Mouse (Mus musculus) midbrain, embryonic 11.5 days (tissue): Measurements from ENCODE around the gene Flrt1. TPM values are rescaled to one million over a fixed set of nuclear protein-coding genes. Genes with fewer than 3 reads are reported as not detected.
A peak's percentile ranks its signal among the peaks of the same experiment; 100 is the strongest.
"Not testable (repeated sequence)": the region's sequence is repeated elsewhere in the genome, so short reads cannot be mapped to it uniquely, and the experiment has no call there.

Experiments
- ATAC-seq: fragments of 200-750 bp; cut with Nextera tagmentation; 2 replicates; pipeline ENCODE4 v1.8.0; 2017; ENCODE audit warnings: moderate TSS enrichment, moderate library complexity; ENCODE audit not compliant: low FRiP score
- DNase-seq: peaks from one replicate; pipeline ENCODE4 v3.0.0; 2015; ENCODE audit warnings: low spot score; ENCODE audit errors: missing footprints
- H3K27ac ChIP-seq: fragments of 300-500 bp; sonication (generic); 2 replicates; pipeline ENCODE4 v1.5.1; 2014; ENCODE audit warnings: low read depth, low read length
- H3K27me3 ChIP-seq: fragments of 300-500 bp; sonication (generic); 2 replicates; pipeline ENCODE4 v1.6.1; 2014; ENCODE audit warnings: mild to moderate bottlenecking, low read length, moderate library complexity, mixed read lengths; ENCODE audit not compliant: control insufficient read depth, insufficient read depth
- H3K36me3 ChIP-seq: fragments of 300-500 bp; sonication (generic); 2 replicates; pipeline ENCODE4 v1.6.1; 2014; ENCODE audit warnings: mild to moderate bottlenecking, low read length, moderate library complexity, mixed read lengths; ENCODE audit not compliant: control insufficient read depth, insufficient read depth
- H3K4me1 ChIP-seq: fragments of 300-500 bp; sonication (generic); 2 replicates; pipeline ENCODE4 v1.6.1; 2014; ENCODE audit warnings: low read length; ENCODE audit not compliant: control insufficient read depth, insufficient read depth
- H3K4me2 ChIP-seq: fragments of 300-500 bp; sonication (generic); 2 replicates; pipeline ENCODE4 v1.6.1; 2014; ENCODE audit warnings: mild to moderate bottlenecking, moderate library complexity
- H3K4me3 ChIP-seq: fragments of 300-500 bp; sonication (generic); 2 replicates; pipeline ENCODE4 v1.5.1; 2014; ENCODE audit warnings: low read depth, low read length
- H3K9ac ChIP-seq: fragments of 300-500 bp; sonication (generic); 2 replicates; pipeline ENCODE4 v1.6.1; 2014; ENCODE audit warnings: low read length
- H3K9me3 ChIP-seq: fragments of 300-500 bp; sonication (generic); 2 replicates; pipeline ENCODE4 v1.6.1; 2016; ENCODE audit warnings: low read length; ENCODE audit not compliant: control insufficient read depth
- WGBS: fragments of 180-500 bp; shearing (Covaris S2); extraction: QIAGEN DNeasy Blood & Tissue Kit; methylation state at CpG from one replicate; pipeline ENCODE4 v1.1.7; 2014; 5-methylcytosine and 5-hydroxymethylcytosine counted together
- polyA plus RNA-seq: library from polyadenylated mRNA; unstranded; fragments of >200 nt; fragmentation: Nextera tagmentation; extraction: Ambion mirVana; gene quantifications from 2 replicates; pipeline ENCODE4 v1.2.1, GENCODE M21; 2014

Flrt1 gene
- polyA plus RNA-seq, 1 experiment from 2014 or later = 8.2 TPM

DNA sequence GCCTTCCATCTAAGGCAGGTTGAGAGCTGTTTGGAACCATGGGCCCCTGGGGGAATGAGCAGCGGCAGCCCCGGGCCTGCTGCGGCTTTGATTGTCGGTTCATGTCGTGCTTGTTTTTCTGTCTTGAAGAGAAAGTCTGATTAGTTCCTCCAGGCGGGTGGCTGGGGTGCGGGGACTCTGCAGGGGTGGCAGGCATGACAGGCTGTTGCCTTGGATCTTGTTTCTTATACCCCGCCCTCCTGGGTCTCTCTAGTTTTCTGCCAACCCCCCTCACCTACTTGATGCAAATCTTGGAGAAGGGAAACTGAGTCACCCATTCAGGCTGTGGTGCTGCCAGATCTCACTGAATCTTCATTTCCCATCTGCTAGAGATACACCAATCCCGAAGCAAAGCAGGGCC lies 17.0 kb downstream of the Flrt1 start:
- Histone ChIP-seq H3K4me3 (no peak overlapping the region), H3K9me3 (no peaks in the 10 kb centered on the region), H3K36me3 (no peaks in the 10 kb centered on the region), H3K9ac (no peak overlapping the region), H3K27me3 (peaks cover 8% of the 10 kb centered on the region; the same call in 1 of the 2 replicates), H3K4me1 (peaks cover 49% of the 10 kb centered on the region), H3K4me2 (no peak overlapping the region), H3K27ac (no peak overlapping the region)
- DNase-seq = no peak
- 12% methylated on average over 9 of the region's 9 CpGs for whole genome bisulfite sequencing
- no peak for ATAC-seq

DNA sequence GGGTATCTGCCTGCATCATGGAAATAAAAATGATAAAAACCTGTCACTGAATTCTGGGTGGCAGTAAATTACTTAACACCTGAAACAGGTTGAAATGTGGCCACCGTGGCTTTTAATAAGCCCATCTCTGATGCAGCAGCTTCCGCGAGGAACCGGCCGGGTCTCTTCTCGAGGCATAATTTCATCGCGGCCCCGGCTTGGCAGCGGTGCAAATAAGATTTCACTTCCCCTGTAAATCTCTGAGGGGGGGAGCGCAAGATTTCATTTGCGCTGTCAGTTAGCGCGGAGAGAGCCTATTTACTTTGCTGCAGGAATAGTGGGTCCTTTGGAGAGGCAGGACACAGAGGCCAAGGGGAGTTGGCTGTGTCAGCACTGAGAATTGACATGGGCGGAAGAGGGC lies 20.8 kb downstream of the Flrt1 start:
- no peak overlapping the region for H3K4me2 ChIP-seq
- H3K27ac ChIP-seq = no peak overlapping the region
- no peak for ATAC-seq
- no peaks in the 10 kb centered on the region for H3K36me3 ChIP-seq
- WGBS = 72% methylated on average over 15 of the region's 15 CpGs
- no peak overlapping the region for H3K9ac ChIP-seq
- no peaks in the 10 kb centered on the region for H3K9me3 ChIP-seq
- peaks cover 27% of the 10 kb centered on the region for H3K4me1 ChIP-seq
- DNase-seq = no peak
- peaks cover 19% of the 10 kb centered on the region; the same call in 1 of the 2 replicates for H3K27me3 ChIP-seq
- H3K4me3 ChIP-seq = no peak overlapping the region

GRCm38 (mm10) chr19:7083035-7083794 lies 22.3 kb downstream of the Flrt1 start:
- Histone ChIP-seq H3K4me2 (no peak overlapping the region), H3K9me3 (no peaks in the 10 kb centered on the region), H3K36me3 (no peaks in the 10 kb centered on the region), H3K4me1 (peaks cover 26% of the 10 kb centered on the region), H3K9ac (no peak overlapping the region), H3K27ac (peak overlapping the region; percentile 60), H3K4me3 (no peak overlapping the region), H3K27me3 (peaks cover 24% of the 10 kb centered on the region; the same call in 1 of the 2 replicates)
- peak; percentile 67 for ATAC-seq
- WGBS = 17% methylated on average over 14 of the region's 14 CpGs
- peak; percentile 91 for DNase-seq

GRCm38 (mm10) chr19:7081516-7082266 lies 23.8 kb downstream of the Flrt1 start:
- Histone ChIP-seq H3K4me3 (no peak overlapping the region), H3K27ac (no peak overlapping the region), H3K9ac (no peak overlapping the region), H3K9me3 (no peaks in the 10 kb centered on the region), H3K4me2 (no peak overlapping the region), H3K27me3 (peaks cover 24% of the 10 kb centered on the region; the same call in 1 of the 2 replicates), H3K4me1 (peaks cover 28% of the 10 kb centered on the region), H3K36me3 (no peaks in the 10 kb centered on the region)
- DNase-seq (no peak), ATAC-seq (no peak)
- WGBS = 86% methylated on average over 7 of the region's 7 CpGs

DNA sequence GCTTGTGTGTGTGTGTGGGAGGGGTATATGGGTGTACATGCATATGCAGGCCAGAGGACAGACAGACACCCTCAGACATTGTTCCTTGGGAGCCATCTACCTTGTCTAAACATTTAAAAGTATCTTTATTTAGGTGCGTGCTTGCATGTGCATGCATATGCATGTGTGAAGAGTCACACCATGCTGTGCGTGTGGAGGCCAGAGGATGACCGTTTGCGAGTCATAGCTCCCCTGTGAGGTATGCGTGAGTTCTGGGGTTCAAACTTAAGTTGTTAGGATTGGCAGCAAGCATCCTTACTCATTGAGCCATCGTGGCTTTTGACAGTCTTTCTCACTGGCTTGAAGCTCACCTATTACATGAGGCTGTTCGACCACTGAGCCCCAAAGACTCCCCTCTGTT lies 27.3 kb downstream of the Flrt1 start:
- H3K9ac ChIP-seq = no peak overlapping the region
- no peak overlapping the region for H3K27ac ChIP-seq
- WGBS = 87% methylated on average over 7 of the region's 7 CpGs
- DNase-seq = no peak
- H3K27me3 ChIP-seq = peaks cover 21% of the 10 kb centered on the region; the same call in 1 of the 2 replicates
- no peak for ATAC-seq
- no peaks in the 10 kb centered on the region for H3K9me3 ChIP-seq
- H3K36me3 ChIP-seq = no peaks in the 10 kb centered on the region
- no peak overlapping the region for H3K4me2 ChIP-seq
- no peak overlapping the region for H3K4me3 ChIP-seq
- H3K4me1 ChIP-seq = peaks cover 17% of the 10 kb centered on the region

GRCm38 (mm10) chr19:7077666-7078065 lies 27.9 kb downstream of the Flrt1 start:
- peak; percentile 85 for DNase-seq

GRCm38 (mm10) chr19:7075336-7075735 lies 30.2 kb downstream of the Flrt1 start:
- H3K9ac ChIP-seq, H3K27ac ChIP-seq, DNase-seq, H3K4me3 ChIP-seq, H3K36me3 ChIP-seq, H3K9me3 ChIP-seq, H3K4me2 ChIP-seq, ATAC-seq: not testable (repeated sequence)
- H3K4me1 ChIP-seq = peaks cover 34% of the 10 kb centered on the region
- 88% methylated on average over 11 of the region's 11 CpGs for WGBS
- peaks cover 22% of the 10 kb centered on the region for H3K27me3 ChIP-seq

More at GRCm38 (mm10) chr19:7077666-7078065, 27.9 kb downstream of the Flrt1 start:
- no peak overlapping the region for H3K4me3 ChIP-seq
- peaks cover 21% of the 10 kb centered on the region; the same call in 1 of the 2 replicates for H3K27me3 ChIP-seq
- H3K36me3 ChIP-seq = no peaks in the 10 kb centered on the region
- peaks cover 18% of the 10 kb centered on the region for H3K4me1 ChIP-seq
- no peak overlapping the region for H3K4me2 ChIP-seq
- no peak for ATAC-seq
- no peaks in the 10 kb centered on the region for H3K9me3 ChIP-seq
- no peak overlapping the region for H3K9ac ChIP-seq
- 47% methylated on average over 9 of the region's 9 CpGs for WGBS
- no peak overlapping the region for H3K27ac ChIP-seq

- Histone ChIP-seq H3K4me3 (no peak overlapping the region), H3K27me3 (peaks cover 18% of the 10 kb centered on the region), H3K36me3 (no peaks in the 10 kb centered on the region), H3K27ac (no peak overlapping the region; the same call in 1 of the 2 replicates), H3K9ac (no peak overlapping the region), H3K4me1 (peaks cover 40% of the 10 kb centered on the region), H3K9me3 (no peaks in the 10 kb centered on the region), H3K4me2 (no peak overlapping the region)
- 41% methylated on average over 12 of the region's 12 CpGs for WGBS
- ATAC-seq (no peak), DNase-seq (no peak)
Observed at GRCm38 (mm10) chr19:7073997-7074781, 31.3 kb downstream of the Flrt1 start.
